Mouse (Mus musculus): ENCODE data around the gene Lingo1. TPM values are rescaled to one million over a fixed set of nuclear protein-coding genes. Genes with fewer than 3 reads are reported as not detected.

The Lingo1 gene
- 1 to 10 TPM in 1 of 2 experiments, under 1 TPM in 1; 0.70 to 1.5 TPM for total RNA-seq (2021)
- long read RNA-seq, experiment 1, partial matches to known transcripts, result 0 of 1 reads
- long read RNA-seq, experiment 1, other reads (novel, unspliced or antisense), result 0 of 1 reads
- long read RNA-seq, experiment 2, result 0 reads

DNA sequence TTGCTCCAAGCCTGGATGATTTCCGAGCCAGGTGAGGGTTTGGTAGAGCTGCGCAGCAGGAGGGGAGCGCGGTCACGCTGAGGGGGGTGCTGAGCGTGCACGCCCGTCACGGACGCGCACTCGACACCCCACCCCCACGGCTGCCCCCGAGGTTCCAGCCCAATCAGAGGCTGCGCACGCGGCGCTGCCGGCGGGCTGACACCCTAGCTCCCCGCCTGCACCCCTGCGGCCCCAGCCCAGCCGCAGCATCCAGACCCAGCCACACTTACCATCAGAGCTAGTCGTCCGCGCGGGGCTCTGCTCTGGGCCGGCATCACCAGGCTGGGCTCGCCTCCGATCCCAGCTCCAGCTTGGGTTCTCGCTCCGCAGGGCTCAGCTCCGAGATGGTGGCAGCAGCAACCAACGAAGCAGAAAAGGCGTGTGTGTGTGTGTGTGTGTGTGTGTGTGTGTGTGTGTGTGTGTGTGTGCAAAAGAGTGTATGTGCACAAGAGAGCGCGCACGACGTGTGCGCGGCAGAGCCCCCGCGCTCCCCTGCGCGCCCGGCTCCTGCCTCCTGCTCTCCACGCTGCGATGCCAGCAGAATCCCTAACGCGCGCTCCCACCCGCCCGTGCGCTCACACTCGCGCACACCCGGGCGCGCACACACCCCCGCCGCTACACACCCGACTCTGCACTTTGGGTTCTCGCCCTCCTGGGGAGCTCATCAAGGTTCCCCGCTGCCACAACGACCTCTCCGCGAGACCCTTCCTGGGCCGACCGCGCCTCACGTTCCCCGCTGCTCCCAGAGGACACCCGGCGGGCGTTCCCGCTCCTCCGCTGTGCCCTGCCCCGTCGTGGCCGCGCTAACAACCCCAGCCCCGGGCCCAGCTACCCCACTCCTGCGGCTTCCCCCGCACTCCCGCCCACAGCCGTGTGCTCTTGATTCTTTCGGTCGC is at the start of gene Lingo1:
Gene Lingo1 (minus strand): TSS at position 748 of the 935 bp plus-strand sequence.
- no peak for DNase-seq (ENCODE audit: low spot score in 2 of 2)

DNA sequence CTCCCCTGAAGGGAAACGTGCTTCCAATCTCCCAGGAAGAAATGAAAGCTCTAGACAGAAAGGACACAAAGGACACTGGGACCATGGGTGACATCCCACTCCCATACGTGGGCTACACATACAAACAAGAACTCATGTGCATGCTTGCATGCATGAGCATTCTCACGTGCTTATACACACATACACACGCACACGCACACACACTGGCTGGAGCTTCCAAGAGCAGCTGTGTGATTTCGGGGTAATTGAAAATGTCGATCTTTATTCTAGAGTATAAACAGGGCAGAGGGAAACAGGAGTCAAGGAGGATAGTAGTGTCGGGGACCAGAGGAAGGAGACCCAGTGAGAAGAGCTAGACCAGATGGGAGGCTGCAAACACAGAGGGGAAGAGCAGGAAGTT is 48.4 kb upstream of the Lingo1 start:
- DNase-seq (ENCODE audit: low spot score in 2 of 2), result no peak

- DNase-seq (ENCODE audit: low spot score in 2 of 2), result peak; percentile 66 to 69
These were observed 47.5 kb upstream of the Lingo1 start for GRCm38 (mm10) chr9:56843679-56844188.

DNA sequence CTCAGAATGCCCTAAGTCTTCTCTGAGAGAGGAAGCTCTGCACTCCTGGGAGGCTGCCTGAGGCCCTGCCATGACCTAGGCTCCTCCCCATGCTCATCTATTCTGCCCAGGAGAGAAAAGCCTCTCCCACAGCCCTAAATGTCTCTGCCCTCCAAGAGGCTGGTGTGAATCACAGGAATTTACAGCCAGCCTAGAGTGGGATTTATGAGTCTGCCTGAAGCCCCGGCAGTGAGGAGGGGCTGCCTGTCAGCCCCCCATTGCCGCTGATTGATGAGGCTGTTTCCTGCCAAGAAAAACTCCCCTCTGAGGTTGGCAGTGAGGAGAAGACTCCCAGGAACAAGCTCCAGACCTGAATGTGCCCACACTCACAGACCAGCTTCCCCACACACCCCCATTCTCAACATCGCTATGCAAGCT is 46.0 kb upstream of the Lingo1 start:
- no peak for DNase-seq (ENCODE audit: low spot score in 2 of 2)

- no peak for DNase-seq (ENCODE audit: low spot score in 2 of 2)
These were observed 45.6 kb upstream of the Lingo1 start for GRCm38 (mm10) chr9:56841864-56842263.

- no peak for DNase-seq (ENCODE audit: low spot score in 2 of 2)
These were observed 44.5 kb upstream of the Lingo1 start for GRCm38 (mm10) chr9:56840721-56841120.

GRCm38 (mm10) chr9:56835152-56835551 is 38.9 kb upstream of the Lingo1 start:
- no peak for DNase-seq (ENCODE audit: low spot score in 2 of 2)

DNA sequence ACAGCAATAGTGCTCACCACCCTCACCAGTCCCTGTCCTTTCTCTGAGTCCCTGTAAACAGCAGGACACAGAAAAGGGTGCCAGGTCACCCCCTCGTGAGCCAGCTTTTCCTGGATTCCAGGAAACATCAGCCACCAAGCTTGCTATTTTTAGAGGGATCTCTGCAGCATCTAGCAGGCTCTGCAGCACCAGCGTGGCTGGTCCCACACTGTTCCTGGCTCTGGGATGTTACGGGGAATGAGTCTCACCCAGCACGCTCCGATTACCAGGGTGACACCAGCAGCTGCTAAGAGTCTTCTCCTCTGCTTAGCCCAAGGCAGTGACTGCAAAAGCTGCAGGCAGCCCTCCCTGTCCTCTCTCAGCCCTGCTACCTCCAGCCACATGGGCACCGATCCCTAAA is 36.6 kb upstream of the Lingo1 start:
- DNase-seq (ENCODE audit: low spot score in 2 of 2), result no peak

GRCm38 (mm10) chr9:56831904-56832303 is 35.6 kb upstream of the Lingo1 start:
- DNase-seq (ENCODE audit: low spot score in 2 of 2), result no peak

- DNase-seq (ENCODE audit: low spot score in 2 of 2), result no peak
These were observed 33.9 kb upstream of the Lingo1 start for GRCm38 (mm10) chr9:56830162-56830561.

- DNase-seq (ENCODE audit: low spot score in 2 of 2), result no peak
These were observed 32.6 kb upstream of the Lingo1 start for GRCm38 (mm10) chr9:56828841-56829240.

DNA sequence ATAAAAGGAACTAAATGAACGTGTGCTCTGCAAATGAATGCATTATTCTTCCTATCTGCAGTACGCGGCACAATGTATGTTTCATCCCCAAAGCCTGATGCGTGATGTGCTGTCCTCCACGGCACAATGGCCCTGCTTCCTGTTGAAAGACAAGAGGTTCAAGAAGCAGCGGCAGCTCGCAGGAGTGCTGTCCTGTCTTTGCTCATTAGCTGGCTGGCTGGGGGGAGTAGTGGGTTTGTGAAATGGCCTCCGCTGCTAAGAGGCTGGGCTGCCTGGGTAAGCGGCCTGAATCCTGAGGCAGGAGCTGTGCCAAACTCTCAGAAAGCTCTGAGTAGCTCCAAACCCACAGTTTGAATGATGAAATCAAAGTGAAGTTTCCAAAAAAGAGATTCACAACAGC is 31.9 kb upstream of the Lingo1 start:
- no peak for DNase-seq (ENCODE audit: low spot score in 2 of 2)

- DNase-seq (ENCODE audit: low spot score in 2 of 2), result no peak
These were observed 29.4 kb upstream of the Lingo1 start for GRCm38 (mm10) chr9:56825476-56826213.

- DNase-seq (ENCODE audit: low spot score in 2 of 2), result no peak
These were observed 28.6 kb upstream of the Lingo1 start for GRCm38 (mm10) chr9:56824900-56825299.

DNA sequence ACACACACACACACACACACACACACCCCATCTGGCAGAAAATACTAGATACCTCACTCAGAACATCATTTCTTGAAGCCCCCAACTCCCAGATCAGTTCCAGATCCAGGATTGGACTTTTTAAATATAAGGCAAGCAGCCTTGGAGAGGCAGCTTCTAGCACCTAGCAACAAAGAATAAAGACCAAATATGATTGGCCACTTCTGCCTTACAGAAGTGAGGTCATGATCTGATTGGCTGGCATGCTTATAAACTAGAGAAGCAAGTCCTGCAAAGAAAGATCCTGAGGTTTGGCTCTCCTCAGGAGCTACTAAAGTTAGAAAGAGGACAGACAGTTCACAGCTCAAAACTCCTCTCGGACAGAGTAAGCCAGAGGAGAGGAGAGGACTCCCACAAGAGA is 14.6 kb upstream of the Lingo1 start:
- DNase-seq (ENCODE audit: low spot score in 2 of 2), result no peak

DNA sequence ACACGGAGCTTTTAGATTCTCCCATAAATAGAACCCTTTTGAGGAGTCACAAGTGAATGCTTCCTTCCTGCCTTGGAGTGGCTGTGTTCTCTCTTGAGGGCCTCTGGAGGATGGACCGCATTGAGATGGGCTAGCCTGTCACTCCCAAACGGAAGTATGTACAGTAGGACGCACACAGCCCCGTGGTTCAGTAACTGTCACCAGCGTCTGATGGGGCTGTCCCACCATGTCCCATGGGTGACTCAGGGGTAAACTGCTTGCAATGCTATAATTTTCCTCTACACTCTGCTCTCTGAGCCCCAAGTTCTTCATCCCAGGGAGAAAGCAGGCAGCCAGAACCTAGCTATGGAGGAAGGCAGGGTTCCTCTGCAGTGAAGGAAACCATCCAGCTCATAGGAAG is 11.7 kb upstream of the Lingo1 start:
- DNase-seq (ENCODE audit: low spot score in 2 of 2), result no peak

- no peak for DNase-seq (ENCODE audit: low spot score in 2 of 2)
These were observed 6.9 kb upstream of the Lingo1 start for GRCm38 (mm10) chr9:56803146-56803545.

DNA sequence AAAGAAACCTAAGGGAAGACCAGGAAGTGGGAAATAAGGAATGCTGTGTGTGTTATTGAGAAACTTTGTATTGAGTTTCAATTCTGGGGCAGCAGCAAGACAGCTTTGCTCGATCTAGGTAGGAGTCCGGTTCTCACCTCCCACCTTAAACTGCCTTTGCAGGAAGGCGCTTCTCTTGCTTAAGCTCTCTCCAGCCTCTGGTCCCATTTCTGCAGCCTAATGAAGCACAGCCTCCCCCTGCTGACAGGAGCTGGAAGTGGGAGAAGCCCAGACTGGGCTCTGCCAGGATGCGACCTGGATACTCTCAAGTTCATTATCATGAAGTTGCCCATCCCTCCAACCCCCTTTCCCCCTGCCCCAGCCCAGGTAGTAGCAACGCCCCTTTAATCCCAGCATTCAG is 1.6 kb upstream of the Lingo1 start:
- peak; percentile 53 for DNase-seq (ENCODE audit: low spot score in 2 of 2)

DNA sequence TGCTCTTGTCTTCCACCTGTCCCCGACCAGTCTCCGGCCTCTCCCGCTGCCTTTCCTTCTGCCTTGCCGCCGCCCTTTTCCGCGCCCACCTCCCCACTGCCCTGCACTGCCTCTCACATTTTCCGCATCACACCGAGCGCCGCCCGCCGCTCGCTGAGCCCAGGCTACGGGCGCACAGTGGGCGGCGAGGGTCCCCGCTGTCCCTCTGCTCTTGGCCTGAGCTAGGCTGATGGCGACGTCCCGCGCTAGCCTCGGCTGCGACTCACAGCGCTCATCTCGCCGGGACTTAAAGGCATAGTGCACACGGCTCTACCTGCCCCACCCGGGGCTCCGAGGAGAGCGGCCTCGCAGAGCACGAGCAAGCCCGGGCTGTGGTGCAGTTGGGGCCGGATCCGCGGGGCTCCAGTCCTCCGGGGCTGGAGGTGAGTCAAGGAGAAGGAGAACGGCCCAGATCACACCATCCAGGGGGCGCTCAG is 426 bp upstream of the Lingo1 start:
- DNase-seq (ENCODE audit: low spot score in 2 of 2), result no peak

DNA sequence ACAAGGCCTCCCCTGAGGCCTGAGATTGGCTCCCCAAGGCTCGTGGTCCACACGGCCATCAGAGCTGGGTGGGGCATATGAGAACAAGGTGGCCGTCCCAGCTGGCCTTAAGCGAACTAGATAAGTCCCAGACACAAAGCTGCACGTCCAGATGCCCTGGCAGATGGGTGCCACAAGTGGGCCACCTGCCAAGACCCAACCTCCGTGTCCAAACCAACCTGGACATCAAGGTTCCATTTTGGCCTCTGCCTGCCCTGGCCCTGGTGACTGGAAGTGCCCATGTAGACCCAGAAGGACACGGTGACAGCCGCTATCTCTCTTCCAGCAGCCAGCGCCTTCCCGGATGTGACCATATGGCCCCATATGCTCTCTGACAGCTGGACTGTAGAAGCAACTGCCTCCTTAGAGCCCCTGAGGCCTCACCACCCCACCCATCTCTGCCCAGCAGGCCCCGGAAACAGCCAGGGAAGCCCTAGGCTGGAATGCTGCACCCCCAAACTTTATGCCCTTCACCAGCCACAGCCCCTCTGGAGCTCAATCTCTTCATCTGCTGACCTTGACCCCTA is 4.5 kb downstream of the Lingo1 start:
- DNase-seq (ENCODE audit: low spot score in 2 of 2), result no peak

DNA sequence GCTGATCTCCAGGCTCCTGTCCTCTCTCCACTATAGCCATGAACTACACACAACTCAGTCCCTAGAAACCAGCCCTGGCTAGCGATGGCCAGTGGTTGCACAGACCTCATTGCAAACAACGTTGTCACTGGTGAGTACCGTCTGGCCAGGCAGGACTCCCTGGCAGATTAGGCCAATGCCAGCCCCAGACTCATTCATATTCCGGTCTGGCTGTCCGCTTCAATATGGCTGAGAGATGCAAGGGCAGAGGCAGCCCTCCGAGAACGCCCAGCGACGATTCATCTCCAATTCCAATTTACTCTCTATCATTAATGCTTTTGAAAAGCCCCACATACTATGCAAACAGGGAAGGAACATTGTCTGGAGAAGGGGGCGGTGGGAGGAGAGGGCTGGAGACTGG is 11.7 kb downstream of the Lingo1 start:
- DNase-seq (ENCODE audit: low spot score in 2 of 2), result no peak
